Mouse (Mus musculus) spleen, adult 12 weeks (tissue): Measurements from ENCODE around the gene Cdc7.
A peak's percentile ranks its signal among the peaks of the same experiment; 100 is the strongest.
"Not testable (repeated sequence)": the region's sequence is repeated elsewhere in the genome, so short reads cannot be mapped to it uniquely, and the experiment has no call there.

Experiments used
- DNase-seq: peaks from one replicate; pipeline ENCODE4 v3.0.0; 2022; ENCODE audit warnings: low spot score

Gene Cdc7

GRCm38 (mm10) chr5:106963584-106964512 is at the start of gene Cdc7:
Cdc7 (plus strand) TSS chr5:106964322.
- DNase-seq, result peak; percentile 95

DNA sequence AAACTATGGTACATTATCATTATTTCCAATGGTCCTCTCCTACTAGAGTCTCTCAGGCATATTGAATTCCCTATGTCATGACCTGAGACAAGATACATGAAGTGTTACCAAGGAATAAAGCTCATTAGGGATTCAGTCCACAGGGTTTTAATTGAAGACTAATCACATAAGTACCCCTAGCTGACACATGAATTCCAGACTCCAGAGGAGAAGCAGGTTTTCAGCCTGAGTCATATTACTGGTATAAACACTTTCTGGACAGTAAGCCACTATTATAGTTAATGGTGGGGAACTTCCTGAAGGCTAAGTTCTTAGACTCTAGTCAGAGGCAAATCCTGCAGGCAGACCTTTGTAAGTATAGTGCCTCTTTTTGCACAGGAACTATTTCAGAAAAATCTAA is 44.8 kb upstream of the Cdc7 start:
- DNase-seq, result no peak

- DNase-seq, result peak; percentile 4
Measured at GRCm38 (mm10) chr5:106925488-106926368, 38.4 kb upstream of the Cdc7 start, which contains the start of gene Hfm1. Hfm1 (minus strand) TSS chr5:106926321.

DNA sequence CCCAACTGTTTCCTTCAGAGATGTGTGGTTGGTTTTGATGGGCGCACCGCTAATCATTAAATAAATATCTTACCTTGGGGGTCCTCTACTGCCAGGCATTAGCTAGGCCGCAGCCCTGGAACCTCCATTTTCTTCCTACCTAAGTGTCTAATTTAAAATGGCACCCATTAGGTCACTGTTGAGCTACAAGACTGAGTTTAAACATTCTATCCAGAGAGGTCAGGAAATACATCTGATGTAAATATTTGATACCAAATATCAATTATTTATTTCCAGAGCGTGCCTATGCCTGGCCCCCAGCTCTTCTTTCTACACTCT is 37.8 kb upstream of the Cdc7 start:
- DNase-seq, result no peak

GRCm38 (mm10) chr5:106927996-106928395 is 36.1 kb upstream of the Cdc7 start:
- no peak for DNase-seq

DNA sequence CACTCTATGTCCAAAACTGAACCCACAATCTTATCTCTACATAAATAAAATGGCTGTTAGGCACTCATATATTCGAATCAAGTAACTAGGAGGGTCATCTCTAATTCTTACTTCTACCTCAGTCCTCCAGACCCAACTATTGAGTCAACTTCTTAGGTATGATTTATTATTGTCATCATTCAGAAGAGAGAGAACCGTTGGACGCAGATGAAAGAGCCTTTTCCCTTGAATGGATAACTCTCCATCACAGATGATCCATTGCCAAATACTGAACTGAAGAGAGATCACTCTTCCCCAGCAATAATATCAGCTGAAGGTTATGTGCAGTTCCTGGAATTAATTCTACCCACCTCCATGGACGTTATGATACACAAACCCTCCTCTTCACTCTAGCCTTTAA is 17.8 kb upstream of the Cdc7 start:
- DNase-seq, result no peak

- DNase-seq, result no peak
Measured at GRCm38 (mm10) chr5:106948683-106949082, 15.4 kb upstream of the Cdc7 start.

DNA sequence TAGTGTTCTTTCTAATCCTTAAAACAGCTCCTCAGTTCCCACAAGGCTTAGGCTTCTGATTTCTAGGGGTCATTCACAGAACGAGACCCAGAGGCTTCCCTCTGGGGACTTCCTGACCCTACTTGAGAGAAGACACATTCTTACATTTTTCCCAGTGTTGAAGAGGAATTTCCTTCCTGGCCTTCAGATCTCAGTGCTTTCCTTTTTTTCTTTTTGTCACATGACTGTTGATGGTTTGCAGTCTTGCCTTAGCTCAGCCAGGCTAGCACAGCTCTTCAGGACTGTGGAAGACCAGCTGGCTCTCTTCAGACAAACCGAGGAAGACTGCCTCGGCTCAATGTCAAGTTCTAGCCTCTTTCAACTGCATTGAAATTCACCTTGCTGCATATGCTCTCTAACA is 7.7 kb upstream of the Cdc7 start:
- no peak for DNase-seq

DNA sequence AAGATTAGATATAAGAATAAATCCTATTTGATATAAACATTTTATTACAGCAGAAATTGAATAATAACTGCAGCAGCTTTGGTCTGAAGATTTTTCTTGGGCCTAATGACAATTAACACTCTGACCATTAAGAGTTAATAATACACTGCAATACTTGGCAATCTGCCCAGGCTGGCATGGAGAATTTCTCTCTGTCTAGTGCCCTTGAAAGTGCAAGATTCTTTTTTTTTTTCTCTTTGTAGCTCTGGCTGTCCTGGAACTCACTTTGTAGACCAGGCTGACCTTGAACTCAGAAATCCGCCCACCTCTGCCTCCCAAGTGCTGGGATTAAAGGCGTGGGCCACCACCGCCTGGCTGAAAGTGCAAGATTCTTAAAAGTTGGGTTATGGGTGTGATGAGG is 5.1 kb upstream of the Cdc7 start:
- DNase-seq, result no peak

GRCm38 (mm10) chr5:106960451-106960850 is 3.7 kb upstream of the Cdc7 start:
- no peak for DNase-seq

DNA sequence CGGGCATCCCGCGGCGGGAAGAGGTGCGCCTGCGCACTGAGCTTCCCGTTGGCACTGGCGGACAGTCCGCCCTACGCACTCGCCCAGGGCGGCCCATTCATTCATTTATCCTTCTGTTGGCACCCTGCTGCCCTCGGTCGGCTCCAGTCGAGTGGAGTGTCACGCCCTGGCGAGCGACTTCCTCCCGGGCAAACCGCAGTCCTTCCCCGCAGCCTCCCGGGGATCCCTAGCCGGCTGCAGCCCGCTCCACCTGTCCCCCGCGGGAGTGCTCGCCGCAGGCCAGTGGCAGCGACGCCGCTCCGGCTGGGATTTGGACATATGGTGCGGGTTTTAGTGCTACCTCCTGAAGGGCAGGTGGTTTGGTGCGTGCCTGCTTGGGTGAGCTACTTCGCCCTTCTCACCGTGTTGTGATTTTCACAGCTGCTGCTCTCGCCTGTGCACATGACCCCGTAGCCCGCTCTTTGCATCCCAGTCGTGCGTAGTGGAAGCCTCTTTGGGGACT is 442 bp downstream of the Cdc7 start:
- DNase-seq, result no peak

- DNase-seq, result no peak
Measured at GRCm38 (mm10) chr5:106966443-106966842, 2.3 kb downstream of the Cdc7 start.

DNA sequence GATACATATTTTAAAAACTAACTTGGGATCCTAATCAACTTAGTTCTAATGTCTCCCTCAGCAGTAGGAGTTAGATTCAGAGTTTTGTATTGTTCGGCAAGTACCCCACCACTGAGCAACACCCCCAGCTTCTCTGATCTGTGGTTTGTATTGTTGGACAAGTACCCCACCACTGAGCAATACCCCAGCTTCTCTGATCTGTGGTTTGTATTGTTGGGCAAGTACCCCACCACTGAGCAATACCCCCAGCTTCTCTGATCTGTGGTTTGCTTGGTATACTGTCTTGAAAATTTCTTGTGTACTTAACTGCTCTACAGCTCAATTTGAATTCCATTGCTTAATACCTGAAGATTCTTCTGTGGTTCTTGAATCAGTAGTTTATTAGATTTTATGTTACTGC is 3.5 kb downstream of the Cdc7 start:
- no peak for DNase-seq

GRCm38 (mm10) chr5:106973883-106974282 is 9.8 kb downstream of the Cdc7 start:
- no peak for DNase-seq

- DNase-seq, result no peak
Measured at GRCm38 (mm10) chr5:106979156-106979555, 15.0 kb downstream of the Cdc7 start.

DNA sequence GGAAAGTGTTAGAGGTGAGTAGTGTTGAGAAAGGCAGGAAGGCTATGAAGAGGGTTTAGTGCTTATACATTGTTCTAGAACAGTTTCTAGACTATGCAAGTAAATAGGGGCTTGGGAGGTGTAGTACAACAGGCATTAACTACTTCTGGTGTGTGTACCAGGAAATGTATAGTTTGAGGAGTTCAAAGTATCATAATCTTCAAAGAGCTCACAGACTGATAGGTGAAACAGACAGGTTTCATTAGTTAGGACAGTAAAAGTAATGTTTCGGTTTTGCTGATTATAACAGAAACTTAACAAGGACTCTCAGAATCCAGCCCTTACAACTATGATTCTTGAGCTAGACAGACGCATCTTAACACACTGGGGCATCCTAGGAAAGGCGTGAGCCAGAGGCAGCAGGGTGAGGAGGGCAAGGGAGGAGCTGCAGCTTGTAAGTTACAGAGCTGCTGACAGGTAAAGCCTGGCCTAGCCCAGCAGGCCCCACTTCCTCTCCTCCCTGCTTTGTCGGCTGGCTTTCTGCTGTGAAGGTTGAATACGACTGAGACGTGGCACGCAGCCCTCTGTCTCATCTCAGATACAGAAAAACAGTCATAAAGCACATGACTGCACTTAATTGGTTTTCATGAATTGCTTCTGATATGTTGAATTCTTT is 18.3 kb downstream of the Cdc7 start:
- no peak for DNase-seq

- not testable (repeated sequence) for DNase-seq
Measured at GRCm38 (mm10) chr5:106984934-106985333, 20.8 kb downstream of the Cdc7 start.

DNA sequence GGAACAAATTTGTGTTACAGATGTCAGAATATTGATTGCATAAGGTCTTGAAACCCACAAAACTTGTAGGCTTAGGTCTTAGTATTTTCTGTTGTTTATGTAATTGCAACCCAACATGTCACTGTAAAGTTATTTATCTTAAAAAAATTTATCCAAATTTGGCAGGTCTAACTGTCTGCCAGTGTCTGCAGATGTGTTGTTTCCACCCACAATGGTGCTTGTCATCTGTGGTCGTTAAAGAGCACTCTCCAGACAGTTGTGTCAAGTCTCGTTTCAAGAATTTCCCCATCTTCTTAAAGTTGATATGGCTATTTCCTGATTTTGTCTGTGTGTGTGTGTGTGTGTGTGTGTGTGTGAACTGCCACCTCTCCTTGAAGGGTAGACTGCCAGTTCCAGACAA is 21.5 kb downstream of the Cdc7 start:
- DNase-seq, result no peak

DNA sequence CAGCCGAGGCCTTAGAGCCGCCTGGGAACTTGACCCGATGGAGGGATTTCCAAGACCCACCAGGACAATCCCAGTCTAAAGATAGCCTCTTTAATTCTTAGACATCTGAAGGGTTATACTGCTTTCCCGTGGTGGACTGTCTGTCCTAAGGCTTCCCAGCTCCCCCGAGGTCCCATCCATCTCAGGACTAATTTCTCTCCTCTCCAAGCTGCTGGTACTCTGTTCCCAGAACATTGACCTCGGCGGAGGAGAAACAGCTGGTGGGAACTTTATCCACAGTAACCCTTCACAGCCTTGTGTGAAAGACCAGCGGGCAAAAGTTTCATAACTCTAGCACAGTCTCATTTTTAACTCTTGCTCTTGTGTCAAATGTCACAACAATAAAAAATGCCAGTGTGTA is 25.1 kb downstream of the Cdc7 start:
- DNase-seq, result no peak

- DNase-seq, result no peak
Measured at GRCm38 (mm10) chr5:106989786-106990185, 25.7 kb downstream of the Cdc7 start.

- no peak for DNase-seq
Measured at GRCm38 (mm10) chr5:106990639-106991299, 26.6 kb downstream of the Cdc7 start.
